Mouse (Mus musculus) C2C12 (cell line): ENCODE results near the gene Fads3. TPM values are rescaled to one million over a fixed set of nuclear protein-coding genes. Genes with fewer than 3 reads are reported as not detected.

ENCODE experiments used
- H3K27me3 ChIP-seq: one replicate; pipeline ENCODE4 v1.6.1; 2011; ENCODE audit not compliant: control insufficient read depth, insufficient read depth, insufficient read length
- H3K36me3 ChIP-seq: one replicate; pipeline ENCODE4 v1.6.1; 2011; ENCODE audit not compliant: control insufficient read depth, insufficient read depth
- H3K4me3 ChIP-seq: one replicate; pipeline ENCODE4 v1.5.1; 2011; ENCODE audit warnings: mild to moderate bottlenecking, control low read depth; ENCODE audit not compliant: poor library complexity, insufficient read depth, severe bottlenecking
- H3K79me2 ChIP-seq: one replicate; pipeline ENCODE4 v1.6.1; 2011; ENCODE audit not compliant: control insufficient read depth, insufficient read depth
- H3K79me3 ChIP-seq: one replicate; pipeline ENCODE4 v1.6.1; 2011; ENCODE audit warnings: low read depth, control low read depth
- H3ac ChIP-seq: one replicate; pipeline ENCODE3; 2011; ENCODE audit warnings: low read depth; ENCODE audit not compliant: control insufficient read depth, insufficient read length
- CEBPB ChIP-seq: IDR thresholded peaks from one replicate; pipeline ENCODE4 v1.6.1; 2011; ENCODE audit warnings: low read depth, mild to moderate bottlenecking, control low read depth, moderate library complexity
- CTCF ChIP-seq: IDR thresholded peaks from one replicate; pipeline ENCODE4 v1.5.1; 2011; ENCODE audit not compliant: control insufficient read depth, insufficient read depth, insufficient read length
- FOSL1 ChIP-seq: IDR thresholded peaks from one replicate; pipeline ENCODE4 v1.8.0; 2011; ENCODE audit warnings: mild to moderate bottlenecking, low read length; ENCODE audit not compliant: poor library complexity, insufficient read depth, severe bottlenecking
- MAX ChIP-seq: IDR thresholded peaks from one replicate; pipeline ENCODE4 v1.6.1; 2011; ENCODE audit warnings: mild to moderate bottlenecking, control low read depth
- MYOD1 ChIP-seq: IDR thresholded peaks from one replicate; pipeline ENCODE4 v1.6.1; 2011; ENCODE audit warnings: low read depth; ENCODE audit not compliant: control insufficient read depth, insufficient read length
- MYOG ChIP-seq: IDR thresholded peaks from one replicate; pipeline ENCODE4 v1.6.1; 2011; ENCODE audit not compliant: control insufficient read depth, insufficient read length; ENCODE audit errors: extremely low read depth
- USF1 ChIP-seq: IDR thresholded peaks from one replicate; pipeline ENCODE4 v1.6.1; 2011; ENCODE audit warnings: low read depth, mild to moderate bottlenecking, control low read depth, moderate library complexity
- polyA plus RNA-seq: library from polyadenylated mRNA; unstranded; fragments of >200 nt; fragmentation: generic; extraction: Trizol; gene quantifications from one replicate; pipeline ENCODE4 v1.2.1, GENCODE M21; 2012; ENCODE audit warnings: missing spikeins

Gene Fads3
- polyA plus RNA-seq, 1 experiment: 161 TPM

DNA sequence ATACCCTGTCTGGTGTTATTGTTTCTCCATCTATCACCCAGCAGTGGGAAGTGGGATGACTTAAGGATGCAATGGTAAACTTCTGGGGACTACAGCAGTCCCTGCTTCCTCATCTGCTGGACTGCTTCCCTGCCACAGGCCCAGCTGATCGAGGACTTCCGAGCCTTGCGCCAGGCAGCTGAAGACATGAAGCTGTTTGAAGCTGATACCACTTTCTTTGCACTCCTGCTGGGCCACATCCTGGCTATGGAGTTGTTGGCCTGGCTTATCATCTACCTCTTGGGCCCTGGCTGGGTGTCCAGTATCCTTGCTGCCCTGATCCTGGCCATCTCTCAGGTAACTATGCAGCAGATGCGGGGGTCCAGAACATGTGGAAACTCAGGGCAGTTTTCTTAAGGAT is 11.3 kb downstream of the Fads3 start:
- Histone ChIP-seq H3K36me3 (peaks cover 82% of the 10 kb centered on the region), H3K79me2 (peaks cover 55% of the 10 kb centered on the region), H3K4me3 (no peak overlapping the region), H3ac (no peak overlapping the region), H3K79me3 (peaks cover 28% of the 10 kb centered on the region), H3K27me3 (no peaks in the 10 kb centered on the region)
- TF ChIP-seq MYOD1 (no peak), FOSL1 (no peak), CTCF (no peak), MYOG (no peak)

DNA sequence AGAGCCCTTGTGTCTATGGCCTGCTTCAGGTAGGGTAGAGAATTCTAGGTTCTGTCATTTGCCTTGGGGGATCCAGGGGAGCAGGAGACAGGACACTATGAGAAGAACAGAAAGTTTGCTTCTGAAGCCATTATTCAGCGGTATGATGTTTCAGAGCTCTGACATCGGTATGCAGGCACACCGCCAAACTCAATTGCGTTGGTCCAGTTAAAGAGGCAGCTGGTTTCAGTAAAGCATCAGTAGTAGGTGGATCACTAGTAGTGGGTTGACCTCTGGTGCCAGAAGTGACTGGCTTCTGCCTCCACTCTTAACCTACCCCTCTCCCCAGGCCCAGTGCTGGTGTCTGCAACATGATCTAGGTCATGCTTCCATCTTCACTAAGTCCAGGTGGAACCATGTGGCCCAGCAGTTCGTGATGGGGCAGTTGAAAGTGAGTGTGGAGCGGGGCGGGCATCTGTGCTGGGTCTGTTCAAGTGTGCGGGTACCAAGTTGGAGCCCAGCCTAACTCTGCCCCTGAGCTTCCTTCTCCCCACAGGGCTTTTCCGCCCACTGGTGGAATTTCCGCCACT is 12.4 kb downstream of the Fads3 start:
- H3K79me2 ChIP-seq: peaks cover 45% of the 10 kb centered on the region
- H3K36me3 ChIP-seq: peaks cover 93% of the 10 kb centered on the region
- H3K79me3 ChIP-seq: peaks cover 18% of the 10 kb centered on the region
- H3K27me3 ChIP-seq: no peaks in the 10 kb centered on the region
- H3K4me3 ChIP-seq: no peak overlapping the region
- TF ChIP-seq CEBPB (no peak), USF1 (no peak), FOSL1 (no peak), MYOD1 (no peak), CTCF (no peak), MAX (no peak), MYOG (no peak)
- no peak overlapping the region for H3ac ChIP-seq

DNA sequence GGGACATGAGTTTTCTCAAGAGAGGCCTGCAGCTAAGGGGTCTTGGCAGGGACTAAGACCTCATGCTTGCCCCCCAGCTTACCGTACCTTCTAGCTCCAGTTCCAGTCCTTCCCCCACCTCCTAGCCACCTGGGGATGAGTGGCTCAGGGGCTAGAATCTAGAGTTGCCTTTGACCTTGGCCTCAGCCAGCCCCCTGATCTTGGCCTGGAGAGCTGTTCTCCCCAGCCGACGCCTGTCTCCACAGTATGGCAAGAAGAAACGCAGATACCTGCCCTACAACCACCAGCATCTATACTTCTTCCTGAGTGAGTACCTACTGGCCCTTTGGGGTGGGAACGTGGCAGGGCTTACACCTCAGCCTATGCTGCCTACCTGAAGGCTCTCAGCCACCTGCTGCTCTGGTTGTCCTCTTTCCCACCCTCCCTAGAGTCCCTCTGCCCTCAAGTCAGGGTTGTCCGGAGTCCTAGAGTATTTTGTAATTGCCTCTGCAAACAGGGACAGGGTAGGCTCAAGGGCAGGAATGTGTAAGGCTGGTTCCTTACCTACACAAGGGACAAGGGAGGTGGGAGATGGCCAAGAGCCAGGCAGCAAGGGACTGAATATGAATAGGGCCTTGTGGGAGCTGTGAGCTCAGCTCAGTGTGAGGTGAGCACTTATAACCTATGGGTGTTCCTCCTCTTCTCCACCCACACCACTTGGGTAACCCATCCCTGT is 13.1 kb downstream of the Fads3 start:
- H3ac ChIP-seq: no peak overlapping the region
- peaks cover 93% of the 10 kb centered on the region for H3K36me3 ChIP-seq
- peaks cover 37% of the 10 kb centered on the region for H3K79me2 ChIP-seq
- peaks cover 12% of the 10 kb centered on the region for H3K79me3 ChIP-seq
- no peaks in the 10 kb centered on the region for H3K27me3 ChIP-seq
- H3K4me3 ChIP-seq: no peak overlapping the region
- TF ChIP-seq CTCF: no peak
- no peak for TF ChIP-seq MYOD1
- no peak for TF ChIP-seq MYOG
- TF ChIP-seq MAX: no peak
- no peak for TF ChIP-seq CEBPB
- no peak for TF ChIP-seq USF1
- TF ChIP-seq FOSL1: no peak

- no peak overlapping the region for H3K4me3 ChIP-seq
- TF ChIP-seq USF1 (no peak), MYOD1 (no peak), MYOG (no peak), FOSL1 (no peak), CTCF (no peak), MAX (no peak)
These were observed 13.9 kb downstream of the Fads3 start for GRCm38 (mm10) chr19:10055261-10055660.

DNA sequence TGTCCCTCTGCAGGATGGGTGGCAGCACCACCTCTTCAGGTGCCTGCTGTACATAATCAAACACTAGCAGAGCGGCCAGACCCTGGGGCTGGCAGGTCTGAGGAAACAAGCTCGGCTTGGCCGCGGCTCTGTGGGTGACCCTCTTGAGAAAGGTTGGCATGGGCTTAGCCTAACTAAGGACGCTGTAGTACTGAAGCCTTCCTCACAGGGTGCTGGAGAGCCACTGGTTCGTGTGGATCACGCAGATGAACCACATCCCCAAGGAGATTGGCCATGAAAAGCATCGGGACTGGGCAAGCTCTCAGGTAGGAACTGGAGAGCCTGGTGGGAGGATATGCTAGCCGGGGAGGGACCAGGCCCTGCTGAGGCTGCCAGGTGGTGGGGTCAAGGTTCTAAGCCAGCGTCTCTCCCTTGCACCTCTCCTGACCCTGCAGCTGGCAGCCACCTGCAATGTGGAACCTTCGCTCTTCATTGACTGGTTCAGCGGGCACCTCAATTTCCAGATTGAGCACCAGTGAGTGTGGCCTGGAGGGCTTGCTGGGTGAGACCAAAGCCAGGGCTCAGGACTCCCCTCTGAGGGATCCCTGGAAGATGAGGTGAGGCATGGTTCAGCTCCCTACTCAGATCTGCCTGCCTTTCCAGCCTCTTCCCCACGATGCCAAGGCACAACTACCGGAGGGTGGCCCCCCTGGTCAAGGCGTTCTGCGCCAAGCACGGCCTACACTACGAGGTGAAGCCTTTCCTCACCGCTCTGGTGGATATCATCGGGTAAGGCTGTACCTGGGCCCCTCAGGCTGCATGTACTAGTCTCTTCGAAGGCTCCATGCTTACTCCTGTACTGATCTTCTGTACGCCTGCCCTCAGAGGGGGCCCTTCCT is 14.7 kb downstream of the Fads3 start:
- TF ChIP-seq CTCF (no peak), FOSL1 (no peak), MAX (no peak), CEBPB (no peak)

More at GRCm38 (mm10) chr19:10055261-10055660, 13.9 kb downstream of the Fads3 start:
- Histone ChIP-seq H3ac (no peak overlapping the region), H3K79me2 (peaks cover 30% of the 10 kb centered on the region), H3K27me3 (no peaks in the 10 kb centered on the region), H3K36me3 (peaks cover 94% of the 10 kb centered on the region), H3K79me3 (peaks cover 7% of the 10 kb centered on the region)

More for the DNA sequence above, 14.7 kb downstream of the Fads3 start:
- Histone ChIP-seq H3K4me3 (no peak overlapping the region), H3ac (no peak overlapping the region), H3K79me2 (peaks cover 22% of the 10 kb centered on the region), H3K79me3 (peaks cover 3% of the 10 kb centered on the region), H3K36me3 (peaks cover 94% of the 10 kb centered on the region), H3K27me3 (no peaks in the 10 kb centered on the region)
